Mouse (Mus musculus): Measurements from ENCODE around the gene Acsm2.

GRCm38 (mm10) chr7:119527548-119527947 lies 26.6 kb upstream of the Acsm2 start:
- TF ChIP-seq CTCF (IDR thresholded peaks at IDR 0.05): no peak
- TF ChIP-seq POLR2A (IDR thresholded peaks at IDR 0.05; ENCODE audit: insufficient read depth, low read depth, low read length): no peak

Data from heart, adult 2 months (tissue).